Mouse (Mus musculus): ENCODE measurements around the gene 3110009E18Rik. TPM values are rescaled to one million over a fixed set of nuclear protein-coding genes. Genes with fewer than 3 reads are reported as not detected.
A peak's percentile ranks its signal among the peaks of the same experiment; 100 is the strongest.

The 3110009E18Rik gene
- polyA plus RNA-seq, 1 experiment from 2014 or later, result 21.3 TPM

DNA sequence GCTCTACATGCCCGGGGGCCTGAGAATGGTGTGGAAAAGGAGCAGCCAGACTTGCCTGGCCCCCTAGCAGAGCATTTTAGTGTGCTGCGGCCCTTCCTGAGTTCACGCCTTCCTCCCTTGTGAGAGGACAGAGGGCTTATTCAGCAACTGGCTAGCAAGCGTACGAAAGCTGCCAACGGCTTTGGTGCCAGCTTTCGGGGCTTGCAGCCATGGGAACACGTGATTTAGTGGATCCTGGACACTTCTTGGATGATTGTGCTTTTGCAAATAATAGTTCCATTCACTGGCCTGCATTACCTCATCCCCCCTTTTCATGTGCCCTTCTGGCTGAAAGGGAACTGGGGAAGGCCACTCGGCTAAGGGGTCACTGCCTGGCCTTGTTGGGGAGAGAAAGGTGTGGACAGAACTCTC, 5.3 kb upstream of the 3110009E18Rik start:
- DNase-seq (ENCODE audit: low spot score) (no peak), ATAC-seq (replicated peaks; ENCODE audit: low FRiP score, low TSS enrichment, low read depth) (no peak)
- no peaks in the 10 kb centered on the region for H3K27me3 ChIP-seq (replicated peaks; ENCODE audit: control insufficient read depth, insufficient read depth, low read length)
- no peak overlapping the region for H3K4me2 ChIP-seq (ENCODE audit: low read length)
- peaks cover 54% of the 10 kb centered on the region for H3K36me3 ChIP-seq (ENCODE audit: control insufficient read depth, insufficient read depth, low read length)
- H3K27ac ChIP-seq (ENCODE audit: low read depth), result no peak overlapping the region
- H3K9me3 ChIP-seq (ENCODE audit: control insufficient read depth, low read length), result no peaks in the 10 kb centered on the region; the same call in 1 of the 2 replicates
- H3K4me3 ChIP-seq (ENCODE audit: low read depth, low read length), result no peak overlapping the region
- peaks cover 2% of the 10 kb centered on the region; the same call in 1 of the 2 replicates for H3K4me1 ChIP-seq (replicated peaks; ENCODE audit: control insufficient read depth, insufficient read depth, low read length)
- H3K9ac ChIP-seq (ENCODE audit: low read length), result no peak overlapping the region
- WGBS, result 85% methylated on average over 9 of the region's 9 CpGs

DNA sequence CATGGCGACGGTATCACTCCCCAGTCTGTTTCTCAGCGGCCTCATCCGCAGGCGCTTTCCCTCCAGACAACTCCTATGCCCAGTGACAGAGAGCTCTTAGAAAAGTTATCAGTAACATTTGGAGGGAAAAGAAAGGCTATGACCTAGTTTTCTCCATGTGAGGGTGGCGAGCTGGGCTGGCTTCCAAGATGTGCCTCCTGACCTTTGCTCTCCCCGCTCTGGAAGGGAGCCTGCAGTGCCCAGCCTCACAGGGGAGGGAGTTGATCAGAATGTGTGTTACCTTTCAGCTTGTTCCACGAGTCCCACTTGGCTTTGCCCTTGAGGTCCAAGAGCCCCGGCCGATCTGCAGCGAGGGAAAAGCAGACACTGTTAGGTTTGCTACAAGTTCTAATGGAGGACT, 4.9 kb upstream of the 3110009E18Rik start:
- Histone ChIP-seq H3K4me1 (replicated peaks; ENCODE audit: control insufficient read depth, insufficient read depth, low read length) (peaks cover 2% of the 10 kb centered on the region; the same call in 1 of the 2 replicates), H3K4me3 (ENCODE audit: low read depth, low read length) (no peak overlapping the region), H3K27ac (ENCODE audit: low read depth) (no peak overlapping the region), H3K9me3 (ENCODE audit: control insufficient read depth, low read length) (no peaks in the 10 kb centered on the region; the same call in 1 of the 2 replicates), H3K36me3 (ENCODE audit: control insufficient read depth, insufficient read depth, low read length) (peaks cover 54% of the 10 kb centered on the region), H3K27me3 (replicated peaks; ENCODE audit: control insufficient read depth, insufficient read depth, low read length) (no peaks in the 10 kb centered on the region), H3K4me2 (ENCODE audit: low read length) (no peak overlapping the region), H3K9ac (ENCODE audit: low read length) (no peak overlapping the region)
- 86% methylated on average over 11 of the region's 11 CpGs for WGBS
- no peak for DNase-seq (ENCODE audit: low spot score)
- ATAC-seq (replicated peaks; ENCODE audit: low FRiP score, low TSS enrichment, low read depth), result no peak

DNA sequence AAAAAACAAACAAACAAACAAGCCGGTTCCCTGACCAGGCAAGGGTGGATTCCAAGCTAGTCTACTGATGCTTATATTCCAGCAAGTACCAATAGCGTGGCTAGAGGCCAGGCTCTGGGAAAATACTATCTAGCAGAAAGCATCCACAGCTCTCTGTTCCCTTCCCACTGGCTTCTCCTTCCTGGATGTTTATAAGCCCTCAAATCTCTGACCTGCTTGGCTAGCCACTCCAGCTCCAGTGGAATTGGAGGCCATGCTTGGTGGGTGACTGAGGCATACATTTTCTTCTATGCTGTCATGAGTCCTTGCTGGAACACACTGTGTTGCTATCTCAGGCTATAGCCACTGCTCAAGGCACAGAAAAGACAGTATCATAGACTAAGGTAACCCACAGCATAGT, 2.1 kb upstream of the 3110009E18Rik start:
- Histone ChIP-seq H3K27ac (ENCODE audit: low read depth) (no peak overlapping the region), H3K9ac (ENCODE audit: low read length) (no peak overlapping the region), H3K36me3 (ENCODE audit: control insufficient read depth, insufficient read depth, low read length) (peaks cover 38% of the 10 kb centered on the region), H3K4me2 (ENCODE audit: low read length) (no peak overlapping the region), H3K4me3 (ENCODE audit: low read depth, low read length) (no peak overlapping the region), H3K9me3 (ENCODE audit: control insufficient read depth, low read length) (no peaks in the 10 kb centered on the region; the same call in 1 of the 2 replicates), H3K27me3 (replicated peaks; ENCODE audit: control insufficient read depth, insufficient read depth, low read length) (no peaks in the 10 kb centered on the region), H3K4me1 (replicated peaks; ENCODE audit: control insufficient read depth, insufficient read depth, low read length) (peaks cover 4% of the 10 kb centered on the region; the same call in 1 of the 2 replicates)
- ATAC-seq (replicated peaks; ENCODE audit: low FRiP score, low TSS enrichment, low read depth) (no peak), DNase-seq (ENCODE audit: low spot score) (no peak)
- WGBS, result 92% methylated on average over 2 of the region's 2 CpGs

DNA sequence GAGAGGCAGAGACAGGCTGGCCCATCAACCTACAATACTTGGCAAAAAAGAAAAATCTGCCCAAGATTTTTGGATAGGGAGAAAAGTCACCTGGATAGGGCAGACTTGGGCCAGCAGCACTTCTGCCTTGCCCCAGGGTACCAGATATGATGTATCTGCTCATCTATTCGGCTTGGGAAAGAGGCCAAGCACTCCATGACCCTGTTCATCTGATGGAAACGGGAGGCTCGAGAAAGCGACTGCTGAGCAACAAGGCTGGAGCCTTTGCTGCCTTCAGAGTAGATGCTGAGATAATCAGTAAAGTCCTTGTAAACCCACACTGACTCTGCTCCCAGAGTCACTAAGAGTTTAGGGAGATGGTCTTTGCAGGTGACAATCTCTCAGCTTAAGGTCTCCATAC, 1.6 kb upstream of the 3110009E18Rik start:
- no peak overlapping the region for H3K9ac ChIP-seq (ENCODE audit: low read length)
- 90% methylated on average over 4 of the region's 4 CpGs for WGBS
- peaks cover 32% of the 10 kb centered on the region for H3K36me3 ChIP-seq (ENCODE audit: control insufficient read depth, insufficient read depth, low read length)
- H3K27ac ChIP-seq (ENCODE audit: low read depth), result no peak overlapping the region
- H3K4me3 ChIP-seq (ENCODE audit: low read depth, low read length), result peak overlapping the region; percentile 50; the same call in 1 of the 2 replicates
- no peak for ATAC-seq (replicated peaks; ENCODE audit: low FRiP score, low TSS enrichment, low read depth)
- no peak for DNase-seq (ENCODE audit: low spot score)
- H3K4me1 ChIP-seq (replicated peaks; ENCODE audit: control insufficient read depth, insufficient read depth, low read length), result peaks cover 4% of the 10 kb centered on the region; the same call in 1 of the 2 replicates
- no peaks in the 10 kb centered on the region; the same call in 1 of the 2 replicates for H3K9me3 ChIP-seq (ENCODE audit: control insufficient read depth, low read length)
- peak overlapping the region; percentile 80 for H3K4me2 ChIP-seq (ENCODE audit: low read length)
- H3K27me3 ChIP-seq (replicated peaks; ENCODE audit: control insufficient read depth, insufficient read depth, low read length), result no peaks in the 10 kb centered on the region

DNA sequence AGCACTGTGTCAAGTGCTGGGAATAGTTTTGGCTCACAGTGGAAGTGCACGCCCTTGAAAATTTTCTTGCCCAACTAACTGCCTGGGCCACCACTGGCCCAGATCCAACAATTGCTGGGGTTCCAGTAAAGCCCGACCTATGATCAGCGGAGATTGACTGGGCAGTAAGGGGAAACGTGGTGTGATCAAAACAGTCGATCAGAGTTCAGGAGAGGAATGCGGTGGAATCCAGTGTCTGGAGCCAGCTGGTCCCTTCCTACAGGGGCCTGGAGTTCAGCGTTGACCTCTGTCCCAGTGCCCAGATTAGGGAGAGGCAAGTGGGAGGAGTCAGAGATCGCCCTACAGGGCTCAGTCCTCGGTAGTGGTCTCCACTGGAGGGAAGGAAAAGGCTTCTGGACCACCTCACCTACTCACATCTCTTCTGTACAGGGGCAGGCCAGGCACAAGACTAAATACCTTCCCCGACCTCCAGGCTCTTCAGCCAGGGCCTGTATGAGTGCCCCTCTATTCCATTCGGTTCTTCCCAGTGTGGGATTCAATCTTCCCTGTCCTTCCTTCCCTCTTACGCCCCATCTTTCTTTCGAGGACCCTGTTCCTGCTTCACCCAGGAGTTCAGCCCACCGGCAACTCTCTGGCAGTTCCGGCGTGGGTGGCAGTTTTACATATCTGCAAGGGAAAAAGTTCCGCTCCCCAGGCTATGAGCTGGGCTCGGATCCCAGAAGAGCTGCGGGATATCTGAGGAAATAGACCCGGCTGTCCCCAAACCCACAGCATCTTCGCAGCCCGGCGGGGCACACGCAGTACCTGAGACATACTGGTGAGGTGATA, 632 bp upstream of the 3110009E18Rik start:
- no peaks in the 10 kb centered on the region for H3K9me3 ChIP-seq (ENCODE audit: control insufficient read depth, low read length)
- peak; percentile 68 for ATAC-seq (replicated peaks; ENCODE audit: low FRiP score, low TSS enrichment, low read depth)
- WGBS, result 2% methylated on average over 23 of the region's 24 CpGs
- peak overlapping the region; percentile 80 for H3K4me2 ChIP-seq (ENCODE audit: low read length)
- H3K9ac ChIP-seq (ENCODE audit: low read length), result peak overlapping the region; percentile 52
- H3K36me3 ChIP-seq (ENCODE audit: control insufficient read depth, insufficient read depth, low read length), result peaks cover 23% of the 10 kb centered on the region
- H3K4me1 ChIP-seq (replicated peaks; ENCODE audit: control insufficient read depth, insufficient read depth, low read length), result peaks cover 4% of the 10 kb centered on the region; the same call in 1 of the 2 replicates
- H3K27ac ChIP-seq (ENCODE audit: low read depth), result peak overlapping the region; percentile 94
- H3K4me3 ChIP-seq (ENCODE audit: low read depth, low read length), result peak overlapping the region; percentile 50
- peak; percentile 63 for DNase-seq (ENCODE audit: low spot score)
- H3K27me3 ChIP-seq (replicated peaks; ENCODE audit: control insufficient read depth, insufficient read depth, low read length), result no peaks in the 10 kb centered on the region

DNA sequence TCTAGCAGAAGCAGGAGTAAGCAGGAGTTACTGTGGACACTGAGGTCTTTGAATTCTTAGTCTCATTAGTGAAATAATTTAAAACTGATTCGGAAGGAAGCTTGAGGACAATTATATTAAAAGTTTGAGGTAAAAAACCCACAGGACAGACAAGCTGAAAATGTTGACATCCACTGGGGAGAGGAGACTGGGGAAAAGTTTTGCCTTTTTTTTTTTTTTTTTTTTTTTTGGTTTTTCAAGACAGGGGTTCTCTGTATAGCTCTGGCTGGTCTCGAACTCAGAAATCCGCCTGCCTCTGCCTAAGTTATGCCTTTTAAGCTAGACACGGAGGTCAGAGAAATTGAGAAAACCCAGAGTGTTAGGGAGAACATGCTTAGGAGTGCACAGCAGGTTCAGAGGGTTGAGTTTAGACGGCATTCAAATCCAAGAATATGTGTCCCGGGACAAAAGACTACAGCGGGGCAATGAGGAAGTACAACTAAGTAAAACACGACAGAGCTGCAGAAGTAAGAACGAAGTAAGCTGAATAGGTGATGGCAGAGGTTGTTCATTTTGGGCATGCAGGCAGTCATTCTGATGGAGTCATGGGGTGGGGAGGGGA, 1.0 kb downstream of the 3110009E18Rik start:
- Histone ChIP-seq H3K4me2 (ENCODE audit: low read length) (peak overlapping the region; percentile 74), H3K4me3 (ENCODE audit: low read depth, low read length) (peak overlapping the region; percentile 50), H3K36me3 (ENCODE audit: control insufficient read depth, insufficient read depth, low read length) (peaks cover 11% of the 10 kb centered on the region; the same call in 1 of the 2 replicates), H3K27ac (ENCODE audit: low read depth) (peak overlapping the region; percentile 94), H3K9me3 (ENCODE audit: control insufficient read depth, low read length) (no peaks in the 10 kb centered on the region), H3K9ac (ENCODE audit: low read length) (peak overlapping the region; percentile 63), H3K27me3 (replicated peaks; ENCODE audit: control insufficient read depth, insufficient read depth, low read length) (no peaks in the 10 kb centered on the region), H3K4me1 (replicated peaks; ENCODE audit: control insufficient read depth, insufficient read depth, low read length) (peaks cover 4% of the 10 kb centered on the region; the same call in 1 of the 2 replicates)
- WGBS, result 87% methylated on average over 9 of the region's 9 CpGs
- no peak for ATAC-seq (replicated peaks; ENCODE audit: low FRiP score, low TSS enrichment, low read depth)
- DNase-seq (ENCODE audit: low spot score), result no peak

DNA sequence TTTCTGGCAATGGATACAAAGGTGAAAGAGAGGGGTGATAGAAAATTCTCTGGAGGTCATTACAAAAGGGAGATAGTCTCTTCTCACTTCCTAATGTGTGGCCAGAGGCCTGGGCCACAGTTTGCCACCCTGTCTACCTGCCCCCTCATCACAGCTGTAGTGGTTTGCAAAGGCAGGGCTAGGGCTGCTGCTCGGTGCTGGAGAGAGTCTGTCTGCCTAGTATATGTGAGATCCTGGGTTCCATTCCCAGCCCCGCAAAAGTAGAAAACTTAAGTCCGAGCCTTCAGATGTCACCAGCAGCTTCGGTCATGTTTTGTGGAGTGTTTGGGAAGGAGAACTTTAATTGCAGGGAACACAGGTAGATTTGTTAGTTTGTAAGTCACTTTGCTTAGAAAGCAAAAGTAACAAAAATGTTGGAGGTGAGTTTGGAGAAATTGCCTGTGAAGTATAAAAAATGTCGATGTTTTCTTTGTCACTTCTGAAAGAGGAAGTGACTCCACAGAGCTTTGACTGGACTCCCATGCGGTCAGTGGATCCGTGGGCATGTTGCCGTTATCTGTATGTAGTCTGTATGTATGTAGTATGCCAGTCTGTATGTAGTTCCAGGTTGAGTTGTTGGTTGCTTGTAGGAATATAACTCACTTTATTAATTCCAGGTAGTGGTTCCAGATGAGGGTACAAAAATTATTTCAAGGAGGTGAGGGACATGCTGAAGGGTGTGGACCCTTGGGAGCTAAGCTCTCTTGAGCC, 1.8 kb downstream of the 3110009E18Rik start:
- Histone ChIP-seq H3K36me3 (ENCODE audit: control insufficient read depth, insufficient read depth, low read length) (peaks cover 5% of the 10 kb centered on the region; the same call in 1 of the 2 replicates), H3K9me3 (ENCODE audit: control insufficient read depth, low read length) (no peaks in the 10 kb centered on the region), H3K4me1 (replicated peaks; ENCODE audit: control insufficient read depth, insufficient read depth, low read length) (peaks cover 4% of the 10 kb centered on the region; the same call in 1 of the 2 replicates), H3K4me3 (ENCODE audit: low read depth, low read length) (no peak overlapping the region), H3K9ac (ENCODE audit: low read length) (no peak overlapping the region), H3K4me2 (ENCODE audit: low read length) (no peak overlapping the region), H3K27ac (ENCODE audit: low read depth) (no peak overlapping the region), H3K27me3 (replicated peaks; ENCODE audit: control insufficient read depth, insufficient read depth, low read length) (no peaks in the 10 kb centered on the region)
- no peak for DNase-seq (ENCODE audit: low spot score)
- no peak for ATAC-seq (replicated peaks; ENCODE audit: low FRiP score, low TSS enrichment, low read depth)
- WGBS, result 93% methylated on average over 8 of the region's 8 CpGs

DNA sequence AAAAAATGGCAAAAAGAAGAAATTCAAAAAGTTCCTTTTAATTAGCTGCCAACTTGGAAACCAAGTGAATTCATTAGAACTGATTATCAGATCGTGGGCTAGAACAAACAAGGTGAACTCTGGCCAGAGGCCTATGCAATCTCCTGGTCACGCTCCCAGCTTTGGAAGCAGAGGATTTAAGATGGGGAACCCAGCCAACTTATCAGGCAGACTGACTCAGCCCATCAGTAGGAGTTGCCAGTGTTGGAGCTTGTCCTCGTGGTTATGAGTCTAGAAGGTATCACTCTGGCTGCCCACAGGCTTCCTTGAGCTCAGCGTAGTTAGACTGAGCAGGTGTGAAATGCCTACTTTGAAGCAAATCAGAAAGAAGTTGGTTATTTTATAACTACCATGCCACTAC, 3.9 kb downstream of the 3110009E18Rik start:
- ATAC-seq (replicated peaks; ENCODE audit: low FRiP score, low TSS enrichment, low read depth) (no peak), DNase-seq (ENCODE audit: low spot score) (no peak)
- WGBS, result 75% methylated on average over 4 of the region's 4 CpGs
- no peaks in the 10 kb centered on the region for H3K9me3 ChIP-seq (ENCODE audit: control insufficient read depth, low read length)
- no peak overlapping the region for H3K4me3 ChIP-seq (ENCODE audit: low read depth, low read length)
- H3K9ac ChIP-seq (ENCODE audit: low read length), result no peak overlapping the region
- H3K36me3 ChIP-seq (ENCODE audit: control insufficient read depth, insufficient read depth, low read length), result no peaks in the 10 kb centered on the region
- H3K27me3 ChIP-seq (replicated peaks; ENCODE audit: control insufficient read depth, insufficient read depth, low read length), result no peaks in the 10 kb centered on the region
- H3K4me1 ChIP-seq (replicated peaks; ENCODE audit: control insufficient read depth, insufficient read depth, low read length), result 0 out of 2 replicates have a peak, but pooled peaks cover 2% of the 10 kb centered on the region
- no peak overlapping the region for H3K4me2 ChIP-seq (ENCODE audit: low read length)
- no peak overlapping the region for H3K27ac ChIP-seq (ENCODE audit: low read depth)

All from intestine, embryonic 14.5 days (tissue).